34 mouse cellular contexts compared by ENCODE assay signal in genomic region chr3:159907329-159907728, GRCm38 (mm10).
"Had no signal": no experiment of that assay in that cellular context is flagged by ENCODE, and none has a peak within 500 bp of the region (broad histone marks: within the 10 kb centered on the region; RNA-seq: fewer than 3 reads in every experiment).

No protein-coding gene starts in this region.

- ATAC-seq: hindbrain, embryonic 16.5 days; hindbrain, postnatal 0 days; inflammation-experienced regulatory T-cells, adult 6 months; intestine, embryonic 15.5 days; intestine, embryonic 16.5 days had no signal

- H3K27me3 ChIP-seq: heart, embryonic 12.5 days; heart, embryonic 13.5 days; heart, embryonic 15.5 days; hindbrain, embryonic 12.5 days; hindbrain, embryonic 13.5 days; hindbrain, embryonic 15.5 days; intestine, embryonic 15.5 days; kidney, embryonic 15.5 days had no signal

- DNase-seq: heart, postnatal 10 days; heart, postnatal 14 days; heart, postnatal 36 days; heart, postnatal 4 days; kidney, adult 11 months; kidney, adult 18-20 months; kidney, adult 2 months; kidney, adult 8-10 months; kidney, adult 9 months; kidney, postnatal 10 days; kidney, postnatal 14 days; kidney, postnatal 25 days; kidney, postnatal 36 days; kidney, postnatal 4 days; layer of hippocampus, adult 9-11 months; layer of hippocampus, postnatal 36 days had no signal

- H3K9me3 ChIP-seq: heart, embryonic 10.5 days; heart, embryonic 12.5 days; heart, embryonic 13.5 days; heart, embryonic 15.5 days; hindbrain, embryonic 10.5 days; hindbrain, embryonic 12.5 days; hindbrain, embryonic 13.5 days; hindbrain, embryonic 15.5 days; intestine, embryonic 15.5 days; kidney, embryonic 15.5 days had no signal

- H3K36me3 ChIP-seq: hindbrain, embryonic 12.5 days; hindbrain, embryonic 15.5 days had no signal

- H3K4me3 ChIP-seq: heart, embryonic 10.5 days; heart, embryonic 12.5 days; heart, embryonic 13.5 days; heart, embryonic 15.5 days; hindbrain, embryonic 10.5 days; hindbrain, embryonic 12.5 days; hindbrain, embryonic 13.5 days; hindbrain, embryonic 15.5 days; intestine, embryonic 15.5 days; kidney, embryonic 15.5 days; layer of hippocampus, adult 2 months had no signal

- H3K9ac ChIP-seq: heart, embryonic 12.5 days; heart, embryonic 13.5 days; heart, embryonic 15.5 days; hindbrain, embryonic 12.5 days; hindbrain, embryonic 13.5 days; hindbrain, embryonic 14.5 days; hindbrain, embryonic 15.5 days; intestine, embryonic 15.5 days; kidney, embryonic 15.5 days had no signal

- H3K4me1 ChIP-seq: heart, embryonic 10.5 days; heart, embryonic 12.5 days; heart, embryonic 15.5 days; hindbrain, embryonic 10.5 days; hindbrain, embryonic 12.5 days; hindbrain, embryonic 13.5 days; hindbrain, embryonic 15.5 days; intestine, embryonic 15.5 days; kidney, embryonic 15.5 days had no signal

- H3K4me2 ChIP-seq: heart, embryonic 11.5 days; heart, embryonic 12.5 days; heart, embryonic 13.5 days; heart, embryonic 15.5 days; hindbrain, embryonic 12.5 days; hindbrain, embryonic 13.5 days; hindbrain, embryonic 14.5 days; hindbrain, embryonic 15.5 days; intestine, embryonic 15.5 days; kidney, embryonic 15.5 days had no signal

- H3K27ac ChIP-seq: heart, embryonic 10.5 days; heart, embryonic 13.5 days; heart, embryonic 15.5 days; hindbrain, embryonic 10.5 days; hindbrain, embryonic 12.5 days; hindbrain, embryonic 13.5 days; hindbrain, embryonic 14.5 days; hindbrain, embryonic 15.5 days; hindbrain, postnatal 0 days; intestine, embryonic 15.5 days; kidney, embryonic 15.5 days; kidney, postnatal 0 days; layer of hippocampus, adult 2 months had no signal
